11 mouse cellular contexts compared by ENCODE assay signal in the genomic region with DNA sequence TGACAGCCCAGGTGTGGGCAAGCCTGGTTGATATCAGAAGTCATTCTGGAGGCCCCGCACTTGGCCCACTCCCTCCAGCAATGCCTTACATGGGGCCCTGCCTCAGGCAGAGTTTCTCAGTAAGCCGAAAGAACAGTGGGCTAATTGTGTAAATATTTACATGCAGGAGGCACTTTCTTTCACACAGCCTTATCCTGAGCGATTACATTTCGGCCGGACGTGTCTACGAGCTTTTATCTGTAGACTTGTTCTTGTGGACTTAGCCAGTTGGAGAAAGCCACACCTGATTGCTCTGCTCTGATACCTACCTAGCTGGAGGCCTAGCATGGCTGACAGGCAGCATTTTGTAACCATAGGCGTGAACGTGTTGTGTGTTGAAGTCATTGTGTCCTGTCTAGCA. TPM values are rescaled to one million over a fixed set of nuclear protein-coding genes. Genes with fewer than 3 reads are reported as not detected.
DNase-seq lines count a peak whose midpoint lies in the region; ATAC-seq and TF ChIP-seq lines count a peak whose summit lies in the region.
"Had no signal": no experiment of that assay in that cellular context is flagged by ENCODE, and none has a peak within 500 bp of the region (broad histone marks: within the 10 kb centered on the region; RNA-seq: fewer than 3 reads in every experiment).

No protein-coding gene starts in this region.

- no peaks in the 10 kb centered on the region for H3K36me3 ChIP-seq in heart, embryonic 15.5 days
- H3K36me3 ChIP-seq in midbrain, embryonic 15.5 days (replicated peaks): no peaks in the 10 kb centered on the region
- H3K36me3 ChIP-seq in midbrain, postnatal 0 days (ENCODE audit: insufficient read depth, low read length): 0 out of 2 replicates have a peak, but pooled peaks cover 4% of the 10 kb centered on the region
- no peaks in the 10 kb centered on the region; the same call in 1 of the 2 replicates for H3K36me3 ChIP-seq in liver, embryonic 13.5 days

- WGBS in heart, embryonic 15.5 days: 46% methylated on average over 9 of the region's 9 CpGs
- 57% methylated on average over 9 of the region's 9 CpGs for WGBS in midbrain, embryonic 15.5 days
- 59% methylated on average over 9 of the region's 9 CpGs for WGBS in midbrain, postnatal 0 days
- WGBS in liver, embryonic 13.5 days (ENCODE audit: insufficient replicate concordance): 20% methylated on average over 9 of the region's 9 CpGs

- no peak overlapping the region for H3K4me3 ChIP-seq in heart, embryonic 15.5 days
- H3K4me3 ChIP-seq in midbrain, embryonic 15.5 days: no peak overlapping the region
- no peak overlapping the region for H3K4me3 ChIP-seq in midbrain, postnatal 0 days (ENCODE audit: low read depth, low read length)
- no peak overlapping the region for H3K4me3 ChIP-seq in liver, embryonic 13.5 days (replicated peaks)

- no peak for ATAC-seq in heart, embryonic 15.5 days (replicated peaks; ENCODE audit: insufficient number of reproducible peaks, insufficient read depth, low FRiP score, low read depth)
- no peak for ATAC-seq in midbrain, embryonic 15.5 days (replicated peaks)
- no peak for ATAC-seq in midbrain, postnatal 0 days (ENCODE audit: low FRiP score)
- peak; percentile 69 for ATAC-seq in liver, embryonic 13.5 days (ENCODE audit: low read depth)

- no peaks in the 10 kb centered on the region for H3K27me3 ChIP-seq in heart, embryonic 15.5 days
- H3K27me3 ChIP-seq in midbrain, embryonic 15.5 days (replicated peaks): no peaks in the 10 kb centered on the region
- H3K27me3 ChIP-seq in midbrain, postnatal 0 days (ENCODE audit: insufficient read depth, low read length): no peaks in the 10 kb centered on the region
- no peaks in the 10 kb centered on the region for H3K27me3 ChIP-seq in liver, embryonic 13.5 days

- H3K4me1 ChIP-seq in heart, embryonic 15.5 days (replicated peaks): peaks cover 65% of the 10 kb centered on the region
- H3K4me1 ChIP-seq in midbrain, embryonic 15.5 days: peaks cover 60% of the 10 kb centered on the region
- H3K4me1 ChIP-seq in midbrain, postnatal 0 days (ENCODE audit: insufficient read depth, low read length): peaks cover 39% of the 10 kb centered on the region
- peaks cover 96% of the 10 kb centered on the region for H3K4me1 ChIP-seq in liver, embryonic 13.5 days (replicated peaks)

- H3K27ac ChIP-seq in heart, embryonic 15.5 days: 0 out of 2 replicates have a peak overlapping the region, but pooled peaks have one; percentile 7
- 0 out of 2 replicates have a peak overlapping the region, but pooled peaks have one; percentile 9 for H3K27ac ChIP-seq in midbrain, embryonic 15.5 days
- H3K27ac ChIP-seq in midbrain, postnatal 0 days (ENCODE audit: low read depth, low read length): no peak overlapping the region
- peak overlapping the region; percentile 58 for H3K27ac ChIP-seq in liver, embryonic 13.5 days

- no peak for DNase-seq in heart, postnatal 25 days (ENCODE audit: low spot score)
- no peak for DNase-seq in midbrain, postnatal 0 days (ENCODE audit: low spot score)
- DNase-seq in liver, embryonic 13.5 days: no peak
- peak; percentile 54 for DNase-seq in yolk sac, embryonic 10.5 days (ENCODE audit: low spot score)
- no peak for DNase-seq in kidney, postnatal 25 days
- no peak for DNase-seq in adrenal gland, adult 18-20 months (ENCODE audit: low spot score in 2 of 2)
- DNase-seq: heart, postnatal 14 days; spleen, adult 18-20 months had no signal

- no peak overlapping the region for H3K9ac ChIP-seq in heart, embryonic 15.5 days
- no peak overlapping the region for H3K9ac ChIP-seq in midbrain, embryonic 15.5 days
- no peak overlapping the region for H3K9ac ChIP-seq in midbrain, postnatal 0 days (replicated peaks; ENCODE audit: low read length, poor library complexity, severe bottlenecking)
- peak overlapping the region; percentile 28 for H3K9ac ChIP-seq in liver, embryonic 13.5 days

- no peak for TF ChIP-seq CTCF in midbrain, postnatal 0 days (IDR thresholded peaks at IDR 0.05)

- H3K4me2 ChIP-seq in heart, embryonic 15.5 days: no peak overlapping the region
- H3K4me2 ChIP-seq in midbrain, embryonic 15.5 days: no peak overlapping the region
- no peak overlapping the region for H3K4me2 ChIP-seq in midbrain, postnatal 0 days (ENCODE audit: low read depth, low read length, poor library complexity, severe bottlenecking)
- H3K4me2 ChIP-seq in liver, embryonic 13.5 days: peak overlapping the region; percentile 32

- intact Hi-C loops in heart, postnatal 25 days (cut with DNase I): no loop called here

- H3K9me3 ChIP-seq in heart, embryonic 15.5 days (replicated peaks): no peaks in the 10 kb centered on the region
- no peaks in the 10 kb centered on the region for H3K9me3 ChIP-seq in midbrain, embryonic 15.5 days
- no peaks in the 10 kb centered on the region for H3K9me3 ChIP-seq in midbrain, postnatal 0 days (ENCODE audit: low read length)
- no peaks in the 10 kb centered on the region for H3K9me3 ChIP-seq in liver, embryonic 13.5 days (replicated peaks)

RNA-seq across cellular contexts. Expression of a gene that starts 11.3 kb away (rescaled TPM):
- polyA plus RNA-seq in heart, embryonic 15.5 days (2015; fragmentation: Nextera tagmentation; extraction: Ambion mirVana): 25.1 and 34.3 TPM in 2 replicates
- 10 to 100 TPM; 21.1 to 21.8 TPM for total RNA-seq in heart, postnatal 25 days (2021)
- 31.8 TPM in 2 replicates for polyA plus RNA-seq in midbrain, embryonic 15.5 days (2015; fragmentation: Nextera tagmentation; extraction: Ambion mirVana)
- total RNA-seq in midbrain, postnatal 0 days (2014; rRNA removed): 17.5 and 22.4 TPM in 2 replicates
- polyA plus RNA-seq in midbrain, postnatal 0 days (2015; fragmentation: Nextera tagmentation; extraction: Ambion mirVana): 22.9 and 28.0 TPM in 2 replicates
- polyA plus RNA-seq in liver, embryonic 13.5 days (2015; fragmentation: Nextera tagmentation; extraction: Ambion mirVana): 10.4 and 12.1 TPM in 2 replicates
- total RNA-seq in adrenal gland, adult 18-20 months (2021): 10 to 100 TPM; 19.3 to 26.8 TPM

RNA-seq across cellular contexts. Expression of a gene that starts 22.0 kb away (rescaled TPM):
- not detected in 2 replicates for polyA plus RNA-seq in heart, embryonic 15.5 days (2015; fragmentation: Nextera tagmentation; extraction: Ambion mirVana)
- not detected for total RNA-seq in heart, postnatal 25 days (2021)
- polyA plus RNA-seq in midbrain, embryonic 15.5 days (2015; fragmentation: Nextera tagmentation; extraction: Ambion mirVana): not detected in 2 replicates
- total RNA-seq in midbrain, postnatal 0 days (2014; rRNA removed): not detected in 2 replicates
- polyA plus RNA-seq in midbrain, postnatal 0 days (2015; fragmentation: Nextera tagmentation; extraction: Ambion mirVana): not detected in 2 replicates
- polyA plus RNA-seq in liver, embryonic 13.5 days (2015; fragmentation: Nextera tagmentation; extraction: Ambion mirVana): not detected in 2 replicates
- not detected for total RNA-seq in adrenal gland, adult 18-20 months (2021)
- total RNA-seq: common myeloid progenitor, adult 5-6 weeks; heart, postnatal 14 days had no signal

RNA-seq across cellular contexts. Expression of a gene that starts 39.0 kb away (rescaled TPM):
- 0.53 and 1.4 TPM in 2 replicates for polyA plus RNA-seq in heart, embryonic 15.5 days (2015; fragmentation: Nextera tagmentation; extraction: Ambion mirVana)
- under 1 TPM; 0.34 to 0.48 TPM for total RNA-seq in heart, postnatal 25 days (2021)
- polyA plus RNA-seq in midbrain, embryonic 15.5 days (2015; fragmentation: Nextera tagmentation; extraction: Ambion mirVana): 0.52 and 0.86 TPM in 2 replicates
- 0.55 and 0.85 TPM in 2 replicates for total RNA-seq in midbrain, postnatal 0 days (2014; rRNA removed)
- 0.50 and 0.53 TPM in 2 replicates for polyA plus RNA-seq in midbrain, postnatal 0 days (2015; fragmentation: Nextera tagmentation; extraction: Ambion mirVana)
- polyA plus RNA-seq in liver, embryonic 13.5 days (2015; fragmentation: Nextera tagmentation; extraction: Ambion mirVana): 0.08 TPM in 1 of 2 replicates, not detected in the other
- total RNA-seq in adrenal gland, adult 18-20 months (2021): under 1 TPM in 1 of 2 experiments, not detected in 1; 0.38 TPM
- total RNA-seq: common myeloid progenitor, adult 5-6 weeks had no signal
